Mouse (Mus musculus): ENCODE measurements around the gene Uspl1.
A peak's percentile ranks its signal among the peaks of the same experiment; 100 is the strongest.

The Uspl1 gene

DNA sequence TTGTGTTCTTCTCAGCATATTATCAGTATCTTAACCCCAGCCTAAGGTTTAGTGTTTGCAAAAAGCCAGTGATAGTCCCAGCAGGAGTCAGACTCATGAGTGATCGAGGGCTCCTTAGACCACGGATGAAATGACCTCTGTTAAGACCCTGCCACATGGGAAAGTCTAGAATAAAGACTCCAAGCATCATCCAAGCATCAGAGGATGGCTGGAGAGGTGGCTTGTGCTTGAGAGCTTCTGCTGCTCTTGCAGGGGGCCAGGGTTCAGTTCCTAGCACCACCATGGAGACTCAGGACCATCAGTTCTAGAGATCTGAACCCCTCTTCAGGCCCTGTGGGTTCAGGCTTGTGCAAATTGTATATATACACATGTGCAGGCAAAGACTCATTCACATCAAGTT, 16.1 kb upstream of the Uspl1 start:
- DNase-seq (ENCODE audit: low read depth), result no peak

DNA sequence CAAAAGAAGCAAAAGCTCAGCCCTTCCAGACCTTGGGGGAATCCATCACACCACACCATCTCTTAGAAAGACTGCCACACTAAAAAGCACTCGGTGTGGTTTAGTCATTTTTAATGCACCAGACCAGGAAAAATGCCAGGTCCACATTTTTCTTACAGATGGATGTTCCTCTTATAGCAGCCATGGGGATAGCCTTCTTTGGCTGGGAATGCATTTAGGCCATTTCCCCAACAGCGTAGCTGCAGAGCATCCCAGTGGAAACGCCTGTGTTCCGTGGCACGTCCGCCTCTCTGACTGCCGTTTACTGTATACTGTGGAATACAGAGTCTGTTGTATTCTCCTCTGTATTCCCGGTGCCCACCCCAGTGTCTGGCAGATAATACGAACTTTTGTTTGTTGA, 15.3 kb upstream of the Uspl1 start:
- peak; percentile 68 for DNase-seq (ENCODE audit: low read depth)

- no peak for DNase-seq (ENCODE audit: low read depth)
These were observed 13.1 kb upstream of the Uspl1 start for GRCm38 (mm10) chr5:149170841-149171588.

GRCm38 (mm10) chr5:149172246-149172645, 11.9 kb upstream of the Uspl1 start:
- DNase-seq (ENCODE audit: low read depth), result no peak

DNA sequence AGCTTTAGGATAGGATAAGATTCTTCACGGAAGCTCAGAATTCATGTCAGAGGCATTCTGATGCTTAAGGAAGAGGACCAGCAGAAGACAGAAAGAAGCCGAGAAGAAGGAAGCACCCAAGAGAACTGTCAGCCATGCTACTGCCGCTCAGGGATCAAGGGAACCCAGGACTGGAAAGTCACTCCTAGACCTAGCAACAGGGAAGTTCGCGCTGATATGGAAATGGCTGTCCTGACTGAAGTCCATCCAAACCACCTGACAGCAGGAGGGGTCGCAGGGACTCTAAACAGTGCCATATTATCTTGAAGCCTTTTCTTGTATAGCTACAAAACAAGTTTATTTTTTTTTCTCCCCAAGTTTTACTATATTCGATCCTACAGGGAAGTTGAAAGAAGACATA, 9.6 kb upstream of the Uspl1 start:
- no peak for DNase-seq (ENCODE audit: low read depth)

DNA sequence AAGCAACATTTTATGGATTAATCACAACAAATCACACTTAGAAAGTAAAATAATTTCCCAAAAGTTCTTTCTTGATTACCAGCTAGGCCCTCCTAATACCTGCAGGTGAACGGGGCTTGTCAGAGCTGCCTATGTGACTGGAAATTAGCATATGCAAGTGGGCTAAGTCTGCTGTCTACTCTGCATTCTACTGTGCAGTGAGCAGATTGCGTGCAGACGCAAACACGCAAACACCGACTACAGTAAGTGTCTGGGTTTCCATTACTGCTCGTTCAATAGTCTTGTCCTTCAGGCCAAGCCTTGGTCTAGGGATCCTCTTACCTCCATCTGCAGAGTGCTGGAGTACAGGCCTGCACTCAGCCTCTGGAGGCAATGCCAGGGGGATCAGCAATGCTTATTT, 8.4 kb upstream of the Uspl1 start:
- DNase-seq (ENCODE audit: low read depth), result no peak

DNA sequence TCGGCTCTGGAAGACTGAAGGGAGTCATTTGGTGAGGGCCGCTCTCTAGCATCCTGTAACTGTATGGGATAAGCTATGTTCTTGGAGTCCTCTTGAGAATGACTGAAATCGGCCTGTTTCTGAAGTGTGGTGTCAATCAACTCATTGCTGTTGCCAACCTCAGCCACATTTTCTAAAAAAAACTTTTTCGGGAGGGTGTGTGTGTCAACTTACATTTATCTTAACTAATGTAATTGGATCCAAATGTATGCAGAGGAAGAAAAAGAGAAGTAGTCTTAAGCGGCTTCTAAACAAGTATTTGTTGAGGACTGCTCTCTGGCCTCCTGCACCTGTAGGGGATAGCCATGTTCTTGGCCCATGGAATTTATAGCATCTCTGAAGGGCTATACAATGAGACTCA, 6.1 kb upstream of the Uspl1 start:
- peak; percentile 60 for DNase-seq (ENCODE audit: low read depth)

GRCm38 (mm10) chr5:149179826-149180225, 4.3 kb upstream of the Uspl1 start:
- DNase-seq (ENCODE audit: low read depth), result no peak

DNA sequence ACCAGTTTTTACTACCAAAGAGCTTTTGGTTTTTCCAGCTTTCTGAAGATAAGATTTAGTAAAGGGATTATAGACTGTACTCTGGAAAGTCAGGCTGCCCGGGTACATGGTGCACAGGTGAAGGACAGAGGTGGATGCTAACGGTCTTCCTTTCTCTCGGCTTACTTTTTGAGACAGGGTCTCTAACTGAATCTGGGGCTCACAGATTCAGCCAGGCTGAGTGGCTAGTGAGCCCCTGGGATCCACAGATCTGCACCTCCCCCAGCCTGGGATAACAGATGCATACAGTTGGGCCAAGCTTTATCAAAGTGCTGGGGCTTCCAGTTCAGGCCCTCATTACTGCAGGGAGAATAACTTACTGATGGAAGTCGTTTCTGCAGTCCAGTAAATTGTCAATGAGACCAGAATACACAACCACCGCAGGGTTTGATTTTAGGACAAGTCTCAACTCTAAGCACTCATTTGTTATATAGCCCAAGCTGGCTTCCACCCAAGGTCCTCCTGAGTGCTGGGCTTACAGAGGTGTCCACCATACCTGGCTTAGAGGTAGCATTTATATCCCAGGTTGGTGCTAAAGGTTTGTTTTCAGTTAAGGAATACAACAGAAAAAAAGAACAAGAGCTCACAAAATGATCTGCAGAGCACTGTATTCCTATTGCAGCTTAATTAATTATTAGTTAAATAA, 1.8 kb upstream of the Uspl1 start:
- DNase-seq (ENCODE audit: low read depth), result no peak

GRCm38 (mm10) chr5:149183122-149183521, 1.0 kb upstream of the Uspl1 start:
- no peak for DNase-seq (ENCODE audit: low read depth)

- no peak for DNase-seq (ENCODE audit: low read depth)
These were observed 438 bp upstream of the Uspl1 start for GRCm38 (mm10) chr5:149183721-149184103.

DNA sequence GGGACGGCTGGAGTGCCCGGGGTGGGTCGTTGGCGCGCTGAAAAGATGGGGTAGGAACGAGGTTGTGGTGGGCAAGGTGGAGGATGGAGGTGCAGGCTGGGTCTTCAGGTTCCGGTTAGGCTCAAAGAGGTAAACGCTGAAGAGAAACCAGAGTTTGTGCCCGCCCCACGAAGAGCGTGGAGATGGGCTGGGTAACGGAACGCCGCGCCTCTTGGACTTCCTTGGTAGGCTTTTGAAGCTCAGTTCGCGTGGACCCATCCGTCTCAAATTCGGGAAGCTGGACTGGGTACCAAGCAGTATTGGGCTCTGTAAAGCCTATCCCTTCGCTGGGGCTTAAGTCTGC, 665 bp downstream of the Uspl1 start:
- peak; percentile 56 for DNase-seq (ENCODE audit: low read depth)

DNA sequence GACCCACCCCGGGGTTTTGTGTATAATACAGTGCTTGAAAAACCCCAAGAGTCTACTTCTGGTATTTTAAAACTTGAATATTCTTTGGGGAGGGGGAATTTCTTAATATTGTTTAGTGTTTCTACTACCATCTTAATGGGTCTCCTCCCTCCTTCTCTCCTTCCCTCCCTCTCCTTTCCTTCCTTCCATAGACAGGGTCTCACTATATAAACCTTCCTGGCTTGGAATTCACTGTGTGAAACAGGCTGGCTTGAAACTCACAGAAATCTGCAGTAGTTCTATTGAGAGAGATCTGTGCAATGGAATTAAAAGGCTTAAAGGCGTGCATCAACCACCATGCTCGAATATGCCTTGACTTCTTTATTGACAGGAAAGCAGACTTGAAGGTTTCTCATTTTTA, 1.7 kb downstream of the Uspl1 start:
- DNase-seq (ENCODE audit: low read depth), result no peak

DNA sequence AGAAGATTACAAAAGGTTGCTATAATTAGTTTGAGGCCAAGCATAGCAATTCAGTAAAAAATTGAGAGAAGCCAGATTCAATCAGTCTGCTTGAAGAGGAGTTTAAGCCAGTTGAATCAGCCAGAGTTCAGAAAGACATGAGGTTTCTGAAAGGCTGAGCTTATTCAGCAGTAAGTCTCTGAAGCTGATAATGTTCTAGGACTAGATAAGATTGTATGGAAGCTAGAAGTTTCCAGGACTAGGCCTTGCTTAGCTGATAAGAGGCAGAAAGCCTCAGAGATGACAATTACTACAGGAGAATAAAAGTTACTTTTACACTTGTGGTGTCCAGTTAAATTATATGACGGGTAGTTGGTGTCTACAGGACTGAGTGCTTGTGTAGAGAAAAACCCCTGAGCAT, 6.0 kb downstream of the Uspl1 start:
- DNase-seq (ENCODE audit: low read depth), result no peak

GRCm38 (mm10) chr5:149196611-149197010, 12.5 kb downstream of the Uspl1 start:
- DNase-seq (ENCODE audit: low read depth), result no peak

- no peak for DNase-seq (ENCODE audit: low read depth)
These were observed 14.6 kb downstream of the Uspl1 start for GRCm38 (mm10) chr5:149198782-149199181.

- peak; percentile 80 for DNase-seq (ENCODE audit: low read depth)
These were observed 18.8 kb downstream of the Uspl1 start for GRCm38 (mm10) chr5:149202941-149203340.

- DNase-seq (ENCODE audit: low read depth), result no peak
These were observed 19.7 kb downstream of the Uspl1 start for GRCm38 (mm10) chr5:149203796-149204375.

DNA sequence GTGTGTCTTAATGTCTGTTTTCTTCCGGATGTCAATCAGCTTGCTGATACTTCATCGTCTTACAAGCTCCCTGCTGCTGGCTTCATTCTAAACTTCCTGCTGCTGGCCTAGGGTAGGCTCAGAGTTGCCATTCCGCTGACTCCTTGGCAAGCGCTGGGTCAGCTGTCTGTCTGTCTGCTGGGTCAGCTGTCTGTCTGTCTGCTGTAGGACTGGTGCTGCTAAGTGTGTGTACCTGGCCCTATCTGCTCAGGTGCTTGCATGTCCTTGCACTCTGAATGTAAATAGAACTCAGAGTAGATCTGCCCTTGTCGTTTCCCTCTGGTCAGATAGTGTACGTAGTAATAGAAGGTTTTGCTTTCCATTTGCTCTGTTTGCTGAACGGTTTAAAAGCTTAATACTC, 20.7 kb downstream of the Uspl1 start:
- DNase-seq (ENCODE audit: low read depth), result no peak

- peak; percentile 33 for DNase-seq (ENCODE audit: low read depth)
These were observed 21.1 kb downstream of the Uspl1 start for GRCm38 (mm10) chr5:149205265-149205664.

GRCm38 (mm10) chr5:149206286-149206685, 22.1 kb downstream of the Uspl1 start:
- peak; percentile 89 for DNase-seq (ENCODE audit: low read depth)

DNA sequence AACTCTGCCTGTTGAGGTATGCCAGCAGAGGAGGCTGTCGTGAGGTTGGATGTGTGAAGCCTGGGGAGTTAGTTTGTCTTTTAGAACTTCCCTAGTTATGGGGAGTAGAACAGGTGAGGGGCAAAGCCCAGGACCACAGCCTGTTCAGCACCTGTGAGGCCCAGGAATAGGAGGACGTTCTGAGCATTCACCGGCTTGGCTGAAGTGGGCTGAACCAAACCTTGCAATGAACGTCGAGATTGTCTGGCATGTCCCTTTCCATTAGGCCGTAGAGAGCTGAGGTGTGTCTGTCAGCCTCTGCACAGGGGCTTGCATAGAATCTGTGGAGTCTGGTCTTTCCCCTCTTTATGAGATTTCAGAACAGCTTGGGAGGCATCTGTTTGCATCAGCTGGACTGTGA, 23.5 kb downstream of the Uspl1 start:
- DNase-seq (ENCODE audit: low read depth), result no peak

DNA sequence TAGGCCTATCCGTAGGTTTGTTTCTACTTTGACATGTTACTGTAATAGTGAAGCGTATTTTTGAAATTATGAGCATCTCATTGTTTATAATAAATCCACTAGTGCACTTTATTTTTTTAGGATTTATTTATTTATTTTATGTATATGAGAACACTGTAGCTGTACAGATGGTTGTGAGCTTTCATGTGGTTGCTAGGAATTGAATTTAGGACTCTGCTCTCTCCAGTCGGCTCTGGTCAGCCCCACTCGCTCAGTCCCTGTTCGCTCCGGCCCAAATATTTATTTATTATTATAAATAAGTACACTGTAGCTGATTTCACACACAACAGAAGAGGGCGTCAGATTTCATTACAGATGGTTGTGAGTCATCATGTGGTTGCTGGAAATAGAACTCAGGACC, 24.6 kb downstream of the Uspl1 start:
- no peak for DNase-seq (ENCODE audit: low read depth)

DNA sequence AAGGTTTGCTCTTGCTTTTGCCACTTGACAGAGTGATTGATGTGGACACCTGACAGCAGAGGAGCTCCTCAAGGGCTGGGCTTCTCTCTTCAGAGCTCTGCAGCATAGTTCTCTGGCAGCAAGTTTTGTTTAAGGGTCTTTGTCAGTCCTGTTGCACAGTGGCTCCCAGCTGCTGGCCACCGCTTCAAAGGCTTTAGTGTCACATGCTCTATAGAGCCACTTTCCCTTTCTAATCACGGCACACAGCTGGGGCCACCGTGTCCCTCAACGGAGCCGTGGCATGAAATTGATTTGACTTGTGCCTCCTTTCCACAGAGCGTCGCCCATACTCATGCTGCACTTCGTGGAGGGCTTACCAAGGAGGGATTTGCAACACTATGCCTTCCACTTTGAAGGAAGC, 25.2 kb downstream of the Uspl1 start:
- no peak for DNase-seq (ENCODE audit: low read depth)

All from NIH3T3 (cell line).